Comparison of ENCODE assay signal across 7 mouse cellular contexts in genomic region chr6:100286573-100287333, GRCm38 (mm10). TPM values are rescaled to one million over a fixed set of nuclear protein-coding genes. Genes with fewer than 3 reads are reported as not detected.
DNase-seq lines count a peak whose midpoint lies in the region; ATAC-seq lines count a peak whose summit lies in the region.

No protein-coding gene starts in this region.

- H3K4me1 ChIP-seq in embryonic facial prominence, embryonic 10.5 days = peaks cover 37% of the 10 kb centered on the region
- peaks cover 34% of the 10 kb centered on the region for H3K4me1 ChIP-seq in limb, embryonic 12.5 days (replicated peaks)
- H3K4me1 ChIP-seq in midbrain, embryonic 13.5 days (replicated peaks) = peaks cover 39% of the 10 kb centered on the region

- H3K9me3 ChIP-seq in embryonic facial prominence, embryonic 10.5 days = no peaks in the 10 kb centered on the region
- no peaks in the 10 kb centered on the region for H3K9me3 ChIP-seq in limb, embryonic 12.5 days
- no peaks in the 10 kb centered on the region for H3K9me3 ChIP-seq in midbrain, embryonic 13.5 days

- peak overlapping the region; percentile 90 for H3K4me2 ChIP-seq in limb, embryonic 12.5 days
- H3K4me2 ChIP-seq in midbrain, embryonic 13.5 days (replicated peaks) = peak overlapping the region; percentile 85

- 5% methylated on average over 109 of the region's 117 CpGs for WGBS in embryonic facial prominence, embryonic 10.5 days
- WGBS in limb, embryonic 12.5 days = under 1% methylated on average over 64 of the region's 117 CpGs
- WGBS in midbrain, embryonic 13.5 days = 0% methylated on average over 31 of the region's 117 CpGs

- peaks cover 7% of the 10 kb centered on the region; the same call in 1 of the 2 replicates for H3K36me3 ChIP-seq in embryonic facial prominence, embryonic 10.5 days (replicated peaks)
- H3K36me3 ChIP-seq in limb, embryonic 12.5 days = no peaks in the 10 kb centered on the region
- H3K36me3 ChIP-seq in midbrain, embryonic 13.5 days = no peaks in the 10 kb centered on the region

- peak; percentile 78 for DNase-seq in adrenal gland, postnatal 25 days
- peak; percentile 75 for DNase-seq in embryonic facial prominence, embryonic 10.5 days (ENCODE audit: low spot score)
- peak; percentile 98 for DNase-seq in heart, adult 11 months
- DNase-seq in kidney, adult 11 months = peak; percentile 75
- peak; percentile 46 for DNase-seq in spleen, adult 12 weeks (ENCODE audit: low spot score)

- peaks cover 36% of the 10 kb centered on the region for H3K27me3 ChIP-seq in embryonic facial prominence, embryonic 10.5 days (replicated peaks; ENCODE audit: low read depth, poor library complexity, severe bottlenecking)
- peaks cover 20% of the 10 kb centered on the region for H3K27me3 ChIP-seq in limb, embryonic 12.5 days
- H3K27me3 ChIP-seq in midbrain, embryonic 13.5 days = peaks cover 23% of the 10 kb centered on the region

- peak overlapping the region; percentile 99 for H3K27ac ChIP-seq in embryonic facial prominence, embryonic 10.5 days (replicated peaks)
- H3K27ac ChIP-seq in limb, embryonic 12.5 days = peak overlapping the region; percentile 97
- peak overlapping the region; percentile 98 for H3K27ac ChIP-seq in midbrain, embryonic 13.5 days

- ATAC-seq in limb, embryonic 12.5 days (ENCODE audit: insufficient number of reproducible peaks, insufficient read depth, low FRiP score, low TSS enrichment, low read depth) = peak; percentile 64
- ATAC-seq in midbrain, embryonic 13.5 days = peak; percentile 82

- H3K4me3 ChIP-seq in embryonic facial prominence, embryonic 10.5 days = peak overlapping the region; percentile 83
- peak overlapping the region; percentile 76 for H3K4me3 ChIP-seq in limb, embryonic 12.5 days (replicated peaks)
- H3K4me3 ChIP-seq in midbrain, embryonic 13.5 days (replicated peaks) = peak overlapping the region; percentile 71

- H3K9ac ChIP-seq in limb, embryonic 12.5 days (replicated peaks) = peak overlapping the region; percentile 94
- H3K9ac ChIP-seq in midbrain, embryonic 13.5 days (replicated peaks) = peak overlapping the region; percentile 91

RNA-seq across cellular contexts. Expression of gene Rybp, which starts 0.5 kb away (rescaled TPM):
- total RNA-seq in adrenal gland, postnatal 25 days (2021) = 23.7 and 25.2 TPM in 2 replicates
- polyA plus RNA-seq in embryonic facial prominence, embryonic 10.5 days (2016; fragmentation: Nextera tagmentation; extraction: Ambion mirVana) = 14.1 and 15.8 TPM in 2 replicates
- polyA plus RNA-seq in limb, embryonic 12.5 days (2016; fragmentation: Nextera tagmentation; extraction: Ambion mirVana) = 21.7 and 24.7 TPM in 2 replicates
- polyA plus RNA-seq in midbrain, embryonic 13.5 days (2015; fragmentation: Nextera tagmentation; extraction: Ambion mirVana) = 18.0 and 19.7 TPM in 2 replicates

Comparison
In these comparisons a context has a peak if more than half of its experiments do, and no peak if none do; other contexts are left out.
1. Peak in every context shown above with its lines: DNase-seq, ATAC-seq, H3K4me3 ChIP-seq and H3K27ac ChIP-seq.
2. DNase-seq: peak in every context shown above with its lines; median percentile 98 in heart, adult 11 months; 78 in adrenal gland, postnatal 25 days; 75 in embryonic facial prominence, embryonic 10.5 days; 75 in kidney, adult 11 months; 46 in spleen, adult 12 weeks.